Mouse (Mus musculus) heart, postnatal 0 days (tissue): Measurements from ENCODE around the gene Nutm1.

ENCODE experiments used
- CTCF ChIP-seq: IDR thresholded peaks from 2 replicates; pipeline ENCODE4 v1.5.1; 2016; ENCODE audit warnings: antibody characterized with exemption, control low read depth, low read depth
- EP300 ChIP-seq: IDR thresholded peaks from 2 replicates; pipeline ENCODE4 v1.6.1; 2016; ENCODE audit warnings: antibody characterized with exemption, low read depth

- no peak for TF ChIP-seq CTCF
- no peak for TF ChIP-seq EP300
Observed at GRCm38 (mm10) chr2:112245307-112245706, 13.8 kb downstream of the Nutm1 start.
